Mouse (Mus musculus): ENCODE measurements at regions not wholly inside any gene's neighbourhood (a gene's known extent, or its start where the extent isn't known, plus 50 kb on each side); places are given as distances from the start of the nearest gene placed in this dataset.
A peak's percentile ranks its signal among the peaks of the same experiment; 100 is the strongest.

- no peak for DNase-seq (ENCODE audit: extremely low spot score in 1 of 2, low spot score in 1 of 2)
Observed at GRCm38 (mm10) chr12:27508226-27508560, 165.8 kb upstream of the Sox11 start.

- no peak for DNase-seq (ENCODE audit: extremely low spot score in 1 of 2, low spot score in 1 of 2)
Observed at GRCm38 (mm10) chr12:27507523-27508225, 165.3 kb upstream of the Sox11 start.

GRCm38 (mm10) chr12:27502716-27503486, 160.5 kb upstream of the Sox11 start:
- no peak for DNase-seq (ENCODE audit: extremely low spot score in 1 of 2, low spot score in 1 of 2)

- no peak for DNase-seq (ENCODE audit: extremely low spot score in 1 of 2, low spot score in 1 of 2)
Observed at GRCm38 (mm10) chr12:27500516-27500915, 158.1 kb upstream of the Sox11 start.

- no peak for DNase-seq (ENCODE audit: extremely low spot score in 1 of 2, low spot score in 1 of 2)
Observed at GRCm38 (mm10) chr12:27499276-27499675, 156.9 kb upstream of the Sox11 start.

GRCm38 (mm10) chr12:27496826-27497557, 154.6 kb upstream of the Sox11 start:
- DNase-seq (ENCODE audit: extremely low spot score in 1 of 2, low spot score in 1 of 2), result no peak

GRCm38 (mm10) chr12:27492270-27492669, 149.9 kb upstream of the Sox11 start:
- DNase-seq (ENCODE audit: extremely low spot score in 1 of 2, low spot score in 1 of 2), result peak in 1 of 2 experiments; percentile 20

GRCm38 (mm10) chr12:27481230-27481629, 138.9 kb upstream of the Sox11 start:
- DNase-seq (ENCODE audit: extremely low spot score in 1 of 2, low spot score in 1 of 2), result no peak

GRCm38 (mm10) chr12:27479601-27480001, 137.2 kb upstream of the Sox11 start:
- peak in 1 of 2 experiments; percentile 12 for DNase-seq (ENCODE audit: extremely low spot score in 1 of 2, low spot score in 1 of 2)

- no peak for DNase-seq (ENCODE audit: extremely low spot score in 1 of 2, low spot score in 1 of 2)
Observed at GRCm38 (mm10) chr12:27474631-27475030, 132.3 kb upstream of the Sox11 start.

GRCm38 (mm10) chr12:27471557-27471956, 129.2 kb upstream of the Sox11 start:
- no peak for DNase-seq (ENCODE audit: extremely low spot score in 1 of 2, low spot score in 1 of 2)

- DNase-seq (ENCODE audit: extremely low spot score in 1 of 2, low spot score in 1 of 2), result no peak
Observed at GRCm38 (mm10) chr12:27470346-27470745, 128.0 kb upstream of the Sox11 start.

GRCm38 (mm10) chr12:27468782-27469181, 126.4 kb upstream of the Sox11 start:
- DNase-seq (ENCODE audit: extremely low spot score in 1 of 2, low spot score in 1 of 2), result no peak

GRCm38 (mm10) chr12:27468141-27468540, 125.8 kb upstream of the Sox11 start:
- peak in 1 of 2 experiments; percentile 27 for DNase-seq (ENCODE audit: extremely low spot score in 1 of 2, low spot score in 1 of 2)

- DNase-seq (ENCODE audit: extremely low spot score in 1 of 2, low spot score in 1 of 2), result no peak
Observed at GRCm38 (mm10) chr12:27465499-27466150, 123.3 kb upstream of the Sox11 start.

- no peak for DNase-seq (ENCODE audit: extremely low spot score in 1 of 2, low spot score in 1 of 2)
Observed at GRCm38 (mm10) chr12:27458674-27459073, 116.3 kb upstream of the Sox11 start.

GRCm38 (mm10) chr12:27437661-27438345, 95.4 kb upstream of the Sox11 start:
- DNase-seq (ENCODE audit: extremely low spot score in 1 of 2, low spot score in 1 of 2), result no peak

- DNase-seq (ENCODE audit: extremely low spot score in 1 of 2, low spot score in 1 of 2), result no peak
Observed at GRCm38 (mm10) chr12:27431338-27431737, 89.0 kb upstream of the Sox11 start.

GRCm38 (mm10) chr12:27417387-27418009, 75.1 kb upstream of the Sox11 start:
- peak; percentile 7 to 61 for DNase-seq (ENCODE audit: extremely low spot score in 1 of 2, low spot score in 1 of 2)

- DNase-seq (ENCODE audit: extremely low spot score in 1 of 2, low spot score in 1 of 2), result no peak
Observed at GRCm38 (mm10) chr12:27410555-27410954, 68.2 kb upstream of the Sox11 start.
